Mouse (Mus musculus): ENCODE data around the gene Styk1. TPM values are rescaled to one million over a fixed set of nuclear protein-coding genes. Genes with fewer than 3 reads are reported as not detected.
"Not testable (repeated sequence)": the region's sequence is repeated elsewhere in the genome, so short reads cannot be mapped to it uniquely, and the experiment has no call there.

The Styk1 gene
- total RNA-seq, 2 experiments from 2014 or later, result 0.17 to 0.32 TPM

DNA sequence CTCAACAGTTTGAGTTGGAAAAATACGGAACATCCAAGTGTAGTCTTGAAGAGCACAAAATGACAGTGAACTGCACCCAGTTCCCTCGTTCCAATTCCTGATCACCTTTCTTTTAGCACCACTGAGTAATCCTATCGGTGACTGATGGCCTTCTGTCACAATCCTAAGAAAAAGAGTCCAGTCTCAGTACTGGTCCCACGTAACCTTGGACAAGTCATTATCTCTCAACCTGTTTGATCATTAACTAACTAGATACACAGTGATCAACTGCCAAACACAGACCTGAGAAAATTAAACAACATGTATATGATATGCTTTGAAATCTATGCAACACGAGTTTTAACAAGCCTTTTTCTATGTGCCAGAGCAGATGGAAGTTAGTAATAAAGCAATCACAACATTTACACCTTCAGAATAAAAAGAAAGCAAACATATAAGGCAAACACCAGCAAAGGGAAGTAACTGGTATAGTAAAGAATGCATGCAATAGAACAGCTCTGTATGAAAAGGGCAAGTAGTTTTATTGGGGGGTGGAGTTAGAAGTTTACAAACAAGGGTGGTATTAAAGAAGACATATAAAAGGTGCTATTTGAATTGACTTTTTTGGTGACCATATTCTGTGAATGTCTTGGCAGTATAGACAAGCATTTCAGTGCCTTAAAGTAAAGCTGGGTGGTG, 58.8 kb downstream of the Styk1 start:
- DNase-seq, result no peak
- intact Hi-C loops (cut with DNase I), result loop anchor here (5.0 to 10.0 kb wide), 3 partner anchors 73 to 1720 kb away; partner anchors contain the start of gene Klre1

DNA sequence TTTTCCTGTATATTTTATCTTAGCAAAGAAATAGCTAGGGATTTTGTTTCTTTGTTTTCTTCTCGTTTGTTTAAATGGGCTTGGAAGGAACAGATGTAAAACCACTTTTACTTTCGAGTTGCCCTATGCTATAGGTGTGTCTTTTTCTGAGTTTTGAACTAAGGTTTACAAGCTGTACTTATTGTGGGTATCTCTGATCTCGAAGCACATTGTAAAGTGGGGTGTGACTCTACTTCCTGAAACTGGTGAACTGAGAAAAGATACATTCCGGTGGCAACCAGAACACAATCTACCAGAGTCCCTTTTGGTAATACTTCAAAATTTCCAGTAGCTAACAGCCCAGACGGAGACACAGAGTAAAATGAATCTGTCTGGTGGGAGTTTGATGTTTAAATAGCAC, 59.5 kb downstream of the Styk1 start:
- no peak for DNase-seq
- intact Hi-C loops (cut with DNase I), result loop anchor here (5.0 to 10.0 kb wide), 3 partner anchors 73 to 1719 kb away; partner anchors contain the start of gene Klre1

DNA sequence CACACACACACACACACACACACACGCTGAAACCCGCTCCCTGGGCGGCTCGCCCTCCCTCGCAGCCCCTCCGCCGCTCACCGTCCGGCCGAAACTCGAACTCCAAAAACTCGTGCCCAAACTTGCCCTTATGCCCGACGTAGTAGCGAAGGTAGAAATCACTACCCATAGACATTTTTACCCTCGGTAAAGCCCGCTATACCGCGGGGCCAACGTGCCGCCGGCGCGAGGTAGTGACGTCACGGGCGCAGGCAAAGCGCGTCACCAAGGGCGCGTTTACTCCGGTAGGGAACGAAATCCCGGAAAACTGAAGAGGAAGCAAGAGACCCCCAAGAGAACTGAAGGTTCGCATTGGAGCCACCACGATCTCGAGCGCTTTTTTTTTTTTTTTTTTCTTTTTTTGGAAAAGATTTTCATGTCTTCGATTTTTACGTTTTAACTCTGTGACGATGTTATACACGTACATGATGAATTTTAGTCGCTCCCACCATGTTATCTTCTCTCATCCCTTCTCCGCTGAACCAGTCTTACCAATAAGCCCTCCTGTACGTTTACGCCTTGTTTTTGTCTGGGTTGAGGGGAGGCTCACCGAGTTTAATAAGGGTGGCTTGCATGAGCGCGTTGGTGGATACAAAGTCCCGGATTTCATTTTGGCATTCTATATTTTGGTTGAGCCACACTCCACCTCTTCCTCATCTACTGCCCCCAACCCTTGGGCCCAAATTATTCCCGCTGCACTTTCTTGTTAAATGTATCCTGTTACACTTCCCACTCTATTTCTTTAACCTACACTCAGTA, 60.2 kb downstream of the Styk1 start, which contains the start of gene Magohb:
TSS of gene Magohb (minus strand) at position 254 of the 798 bp plus-strand sequence.
- peak; percentile 88 to 93 for DNase-seq
- intact Hi-C loops (cut with DNase I), result loop anchor here (5.0 to 10.0 kb wide), 3 partner anchors 74 to 1718 kb away; partner anchors contain the start of gene Klre1

DNA sequence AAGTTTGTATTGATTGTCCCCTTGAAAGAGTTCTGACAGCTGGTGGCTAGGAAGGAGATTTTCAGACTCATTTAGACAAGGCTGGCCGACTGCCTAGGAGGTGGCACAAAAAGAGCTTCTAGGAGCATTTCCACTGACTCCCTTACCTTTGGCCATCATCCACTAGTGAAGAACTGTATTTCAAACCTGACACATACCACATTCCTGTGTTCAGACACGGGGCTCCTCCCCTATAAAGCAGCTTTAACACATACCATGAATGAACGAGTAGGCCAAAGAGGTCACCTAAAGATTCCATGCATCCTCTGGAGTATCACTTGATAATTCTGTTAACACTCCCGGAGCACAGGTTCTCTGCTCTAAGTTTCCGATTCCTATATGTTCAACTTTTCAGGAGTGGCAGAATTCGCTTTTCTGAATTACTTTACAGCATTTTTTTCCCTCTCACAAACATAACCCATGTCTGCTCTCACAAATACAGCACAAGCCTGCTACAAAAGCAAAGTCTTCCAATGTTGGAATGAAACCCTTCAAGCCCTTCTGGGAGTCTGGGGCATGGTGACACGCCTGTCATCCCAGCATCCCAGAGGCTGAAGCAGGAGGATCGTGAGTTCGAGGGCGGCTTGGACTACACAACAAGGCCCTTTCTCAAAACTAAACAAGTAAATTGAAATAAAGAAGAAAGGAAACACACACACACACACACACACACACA, 61.0 kb downstream of the Styk1 start:
- DNase-seq, result no peak
- intact Hi-C loops (cut with DNase I), result loop anchor here (5.0 to 10.0 kb wide), 3 partner anchors 75 to 1718 kb away; partner anchors contain the start of gene Klre1

DNA sequence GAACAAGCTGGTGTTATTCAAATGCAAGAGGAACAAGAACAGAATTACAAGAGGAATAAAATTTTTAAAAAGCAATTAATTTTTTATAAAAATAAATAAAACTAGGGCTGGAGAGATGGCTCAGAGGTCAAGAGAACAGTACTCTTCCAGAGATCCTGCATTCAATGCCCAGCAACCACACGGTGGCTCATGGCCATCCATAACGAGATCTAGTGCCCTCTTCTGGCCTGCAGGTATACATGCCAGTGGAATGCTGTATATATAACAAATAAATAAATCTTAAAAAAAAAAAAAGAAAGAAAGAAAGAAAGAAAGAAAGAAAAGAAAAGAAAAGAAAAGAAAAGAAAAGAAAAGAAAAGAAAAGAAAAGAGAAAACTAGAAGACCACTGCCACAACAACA, 63.0 kb downstream of the Styk1 start:
- intact Hi-C loops (cut with DNase I), result loop anchor here (5.0 to 10.0 kb wide), 3 partner anchors 77 to 1716 kb away; partner anchors contain the start of gene Klre1
- DNase-seq, result peak in 1 of 2 experiments; percentile 40

DNA sequence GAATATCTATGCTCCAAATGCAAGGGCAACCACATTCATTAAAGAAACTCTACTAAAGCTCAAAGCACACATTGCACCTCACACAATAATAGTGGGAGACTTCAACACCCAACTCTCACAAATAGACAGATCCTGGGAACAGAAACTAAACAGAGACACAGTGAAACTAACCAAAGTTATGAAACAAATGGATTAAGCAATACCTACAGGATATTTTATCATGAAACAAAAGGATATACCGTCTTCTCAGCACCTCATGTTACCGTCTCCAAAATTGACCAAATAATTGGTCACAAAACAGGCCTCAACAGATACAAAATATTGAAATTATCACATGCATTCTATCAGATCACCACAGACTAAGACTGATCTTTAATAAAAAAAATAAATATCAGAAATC, 75.2 kb downstream of the Styk1 start:
- intact Hi-C loops (cut with DNase I); DNase-seq: not testable (repeated sequence)

DNA sequence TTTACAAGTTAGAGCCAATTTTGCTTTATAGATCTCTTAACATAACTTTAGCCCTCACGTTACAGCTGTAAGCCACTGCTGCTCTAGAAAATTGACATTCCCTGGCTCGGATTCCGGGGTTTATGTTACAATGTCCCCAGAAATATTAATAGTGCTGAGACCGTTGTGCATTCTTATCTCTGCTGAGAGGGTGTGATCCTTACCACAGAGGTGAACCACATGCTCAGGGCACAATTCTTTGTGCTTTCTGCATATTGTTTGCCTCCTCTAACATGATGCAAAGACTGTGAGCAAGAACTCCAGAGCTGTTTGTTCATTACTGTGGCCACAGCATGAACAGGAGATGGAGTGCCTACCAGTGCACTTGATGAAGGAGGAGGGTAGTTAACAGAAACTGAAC, 76.7 kb downstream of the Styk1 start:
- intact Hi-C loops (cut with DNase I), result no loop called here
- no peak for DNase-seq

DNA sequence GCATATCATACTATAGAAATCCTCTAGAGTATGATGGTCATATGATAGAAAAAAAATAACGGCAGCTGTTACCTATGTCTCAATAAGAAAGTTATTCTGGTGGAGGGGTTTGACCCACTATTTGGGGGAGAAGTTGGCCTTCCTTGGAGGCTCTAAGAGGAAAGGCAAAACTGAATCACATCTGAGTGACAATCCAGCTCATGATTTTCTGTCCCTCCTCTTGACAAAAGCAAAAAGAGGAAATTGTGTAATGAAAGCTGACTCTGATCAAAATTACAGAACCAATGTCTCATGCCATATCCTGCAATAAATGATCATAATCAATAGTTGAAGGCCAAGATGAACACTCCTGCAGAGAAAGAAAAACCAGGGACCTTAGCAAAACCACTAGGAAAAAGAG, 81.1 kb downstream of the Styk1 start:
- DNase-seq, result no peak
- intact Hi-C loops (cut with DNase I), result no loop called here

DNA sequence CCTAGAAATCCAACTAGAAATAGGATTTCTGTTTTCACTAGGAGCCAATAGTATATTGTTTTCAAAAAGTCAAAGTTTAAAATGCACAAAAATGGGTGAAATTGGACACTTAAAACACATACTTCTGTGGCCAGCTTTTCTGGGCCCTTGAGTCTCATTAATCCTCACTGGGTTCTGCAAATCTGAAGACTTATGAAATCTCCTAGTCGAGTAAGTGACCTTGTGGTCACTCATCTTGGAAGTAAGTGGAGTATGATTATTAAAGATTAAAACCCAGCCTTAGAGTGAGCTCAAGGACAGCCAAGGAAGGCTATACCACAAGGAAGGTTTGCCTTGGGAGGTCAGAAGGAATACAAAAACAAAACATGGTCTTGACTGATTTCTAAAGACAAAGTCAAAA, 83.1 kb downstream of the Styk1 start:
- intact Hi-C loops (cut with DNase I), result no loop called here
- DNase-seq, result no peak

DNA sequence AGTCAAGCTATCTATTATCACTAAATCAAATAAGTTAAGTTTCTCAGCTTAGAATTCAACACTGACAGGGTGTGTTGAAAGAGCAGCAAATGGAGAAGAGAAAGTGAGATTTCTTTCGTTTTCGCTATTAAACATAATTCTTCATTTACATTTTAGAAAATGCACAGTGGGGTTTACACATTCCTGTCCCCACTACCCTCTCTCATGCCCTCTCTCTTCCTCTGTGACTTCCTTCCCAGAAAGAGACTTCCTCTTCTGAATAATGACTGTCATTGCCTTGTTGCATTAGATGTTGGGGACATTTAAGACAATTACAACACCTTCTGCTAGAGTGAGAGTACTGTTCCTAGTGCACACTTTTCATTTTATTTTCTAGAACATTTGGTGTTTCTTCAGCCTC, 83.8 kb downstream of the Styk1 start:
- DNase-seq, result no peak

DNA sequence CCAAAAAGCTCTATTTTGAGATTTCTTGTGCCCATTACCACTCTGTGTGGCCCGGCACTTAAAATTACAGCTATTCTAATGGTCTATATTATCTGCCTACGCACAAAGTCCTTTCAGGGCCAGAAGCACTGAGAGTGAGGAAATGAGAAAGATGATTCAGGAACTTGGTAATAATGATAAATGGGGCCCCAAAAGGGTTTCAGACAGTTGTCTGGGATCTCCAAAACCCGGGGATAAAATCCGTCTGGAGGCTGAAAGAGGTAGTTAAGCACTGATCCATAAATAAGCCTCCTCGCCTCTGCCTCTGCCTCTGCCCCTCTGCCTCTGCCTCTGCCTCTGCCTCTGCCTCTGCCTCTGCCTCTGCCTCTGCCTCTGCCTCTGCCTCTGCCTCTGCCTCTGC, 89.2 kb downstream of the Styk1 start:
- intact Hi-C loops (cut with DNase I), result no loop called here
- DNase-seq, result no peak

More for the DNA sequence above, 83.8 kb downstream of the Styk1 start:
- intact Hi-C loops (cut with DNase I), result no loop called here

DNA sequence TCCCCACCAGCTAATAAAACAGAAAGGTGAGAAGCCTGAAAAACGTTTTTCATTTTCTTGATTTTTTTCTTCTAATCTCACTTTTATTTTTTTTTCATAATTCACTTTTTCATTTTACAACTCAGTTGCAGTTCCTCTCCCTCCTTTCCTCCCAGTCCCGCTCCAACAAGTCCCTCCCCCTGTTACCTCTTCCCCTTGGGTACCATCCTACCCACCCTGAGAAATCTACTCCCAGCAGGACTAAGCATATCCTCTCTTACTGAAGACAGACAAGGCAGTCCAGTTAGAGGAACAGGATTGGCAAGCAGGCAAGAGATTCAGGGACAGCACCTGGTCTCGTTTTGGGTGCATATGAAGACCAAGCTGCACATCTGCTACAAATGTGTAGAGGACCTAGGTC, 90.6 kb downstream of the Styk1 start:
- no peak for DNase-seq
- intact Hi-C loops (cut with DNase I), result no loop called here

DNA sequence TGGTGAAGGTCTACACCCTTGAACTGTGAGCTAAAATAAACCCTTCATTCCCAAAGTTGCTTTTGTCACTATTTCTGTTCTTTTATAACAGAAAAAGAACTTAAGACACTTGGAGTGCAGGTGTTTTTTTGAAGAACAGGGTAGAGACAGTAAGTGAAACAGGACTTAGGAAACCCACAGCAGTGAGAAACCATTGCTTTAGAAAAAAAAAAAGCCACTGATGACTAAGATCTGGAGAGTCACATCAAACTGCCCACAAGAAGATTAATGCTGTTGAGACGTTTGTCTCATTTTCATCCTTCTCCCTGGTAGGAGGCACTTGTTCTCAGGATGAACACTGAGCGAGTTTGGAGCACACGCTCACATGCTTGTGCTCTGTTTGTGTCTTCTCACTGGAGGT, 91.4 kb downstream of the Styk1 start:
- no peak for DNase-seq
- intact Hi-C loops (cut with DNase I), result no loop called here

Other genes with a start within 250 kb of the Styk1 start
- under 1 TPM in 1 of 2 experiments, not detected in 1; 0.15 TPM for gene Klra2, start 106.2 kb downstream of the Styk1 start, total RNA-seq (2021)
- 1 to 10 TPM; 7.2 to 8.8 TPM for gene Magohb, start 60.4 kb downstream of the Styk1 start, total RNA-seq (2021)
- 100 to 1,000 TPM; 210 to 214 TPM for gene Ybx3, start 34.9 kb upstream of the Styk1 start, total RNA-seq (2021)
- gene 5430401F13Rik, start 132.8 kb upstream of the Styk1 start, total RNA-seq (2021), result not detected
- gene Gm6619, start 132.8 kb upstream of the Styk1 start, total RNA-seq (2021), result not detected

Measured in heart, postnatal 14 days (tissue).